Mouse (Mus musculus) layer of hippocampus, adult 9-10 months (tissue): ENCODE results near the gene Sobp.

Source experiments
- DNase-seq: peaks from one replicate; pipeline ENCODE4 v3.0.0; 2022; ENCODE audit warnings: low spot score

The Sobp gene

DNA sequence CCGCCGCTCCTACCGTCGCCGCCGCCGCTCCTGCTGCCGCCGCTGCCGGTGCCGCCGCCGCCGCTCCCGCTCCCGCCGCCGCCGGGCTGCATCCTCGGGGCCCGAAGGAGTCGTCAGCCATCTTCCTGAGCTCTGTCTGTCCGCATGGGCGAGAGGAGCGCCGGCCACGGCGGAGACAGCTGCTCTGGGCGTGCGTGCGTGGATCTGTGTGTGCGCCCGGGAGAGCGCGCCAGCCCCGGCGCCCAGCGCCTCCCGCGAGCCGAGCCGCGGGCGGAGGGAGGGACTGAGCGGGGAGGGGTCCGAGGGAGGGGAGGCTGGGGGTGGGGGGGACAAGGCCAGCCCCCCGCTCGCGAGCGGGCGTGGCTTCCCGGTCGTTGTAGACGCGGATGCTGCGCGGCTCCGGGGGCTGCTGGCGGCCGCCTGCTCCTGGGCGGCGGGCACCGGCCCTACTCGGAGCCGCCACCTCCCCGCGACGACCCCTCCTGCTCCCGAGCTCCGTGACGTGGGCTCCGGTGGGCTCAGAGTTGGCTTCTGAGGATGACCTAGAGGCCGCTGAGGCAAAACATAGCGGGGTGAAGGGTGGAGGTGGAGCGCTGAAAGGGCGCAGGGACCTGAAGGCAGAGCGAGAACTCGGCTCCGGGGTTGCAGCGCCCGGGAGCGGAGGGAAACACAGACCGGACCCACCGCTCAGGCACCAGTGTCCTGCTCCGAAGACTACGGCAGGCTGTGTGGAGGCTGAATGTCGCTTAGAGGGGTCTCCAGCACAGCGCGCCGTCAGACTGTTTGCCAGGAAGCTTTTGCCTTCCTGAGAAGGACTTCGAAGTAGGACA lies at the start of gene Sobp, which contains the start of gene 9030612E09Rik:
Sobp (minus strand) TSS at position 205 of the 830 bp plus-strand sequence.
9030612E09Rik (plus strand) TSS at position 379 of the 830 bp plus-strand sequence.
- DNase-seq: no peak

GRCm38 (mm10) chr10:43223391-43223790 lies 49.1 kb upstream of the Sobp start:
- no peak for DNase-seq

DNA sequence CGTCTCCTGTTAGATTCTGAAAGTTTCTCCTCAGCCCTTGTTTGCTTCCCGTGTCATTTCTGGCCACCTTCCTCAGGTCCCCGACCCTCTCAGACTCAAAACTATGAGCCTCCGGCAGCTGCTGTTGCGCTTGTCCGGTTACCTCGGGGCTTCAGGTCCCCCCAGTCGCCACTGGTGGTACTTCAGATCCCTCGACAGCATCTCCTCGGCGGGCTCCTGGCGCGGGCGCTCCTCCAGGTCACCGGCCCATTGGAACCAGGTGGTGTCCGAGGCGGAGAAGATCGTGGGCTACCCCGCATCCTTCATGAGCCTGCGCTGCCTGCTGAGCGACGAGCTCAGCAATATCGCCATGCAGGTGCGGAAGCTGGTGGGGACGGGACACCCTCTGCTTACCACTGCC lies 47.3 kb upstream of the Sobp start:
- DNase-seq: no peak

GRCm38 (mm10) chr10:43220910-43221625 lies 46.7 kb upstream of the Sobp start, which contains the start of gene Pdss2:
Gene Pdss2, plus strand, starts transcription at chr10:43221486.
- DNase-seq: peak; percentile 90

GRCm38 (mm10) chr10:43220479-43220878 lies 46.1 kb upstream of the Sobp start:
- DNase-seq: no peak

DNA sequence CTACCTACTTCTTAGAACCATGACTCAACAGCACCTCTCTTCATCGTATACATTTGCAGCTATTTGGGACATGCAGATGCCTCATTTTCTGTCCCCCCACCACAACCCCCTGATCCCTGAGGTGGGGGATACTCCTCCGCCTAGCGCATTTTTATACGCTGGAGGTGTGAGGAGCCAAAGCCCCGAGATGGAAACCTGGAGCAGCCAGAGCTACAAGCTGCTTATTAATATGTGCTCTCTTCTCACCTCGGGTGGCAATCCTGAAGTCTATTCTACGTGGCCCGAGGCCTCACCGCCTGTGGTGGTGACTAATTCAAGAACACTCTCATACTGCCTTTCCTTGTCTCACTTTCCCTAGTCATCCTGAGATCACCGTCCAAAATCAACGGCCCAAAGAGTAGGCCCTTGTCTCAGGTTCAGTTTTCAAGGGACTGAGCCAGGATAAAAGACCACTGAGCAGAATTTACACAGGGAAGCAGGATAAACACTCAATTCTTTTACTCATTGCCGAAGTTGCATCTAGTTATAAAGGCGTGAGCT lies 43.1 kb upstream of the Sobp start:
- no peak for DNase-seq

- DNase-seq: no peak
Observed at GRCm38 (mm10) chr10:43211866-43212265, 37.5 kb upstream of the Sobp start.

- DNase-seq: no peak
Observed at GRCm38 (mm10) chr10:43203865-43204264, 29.5 kb upstream of the Sobp start.

DNA sequence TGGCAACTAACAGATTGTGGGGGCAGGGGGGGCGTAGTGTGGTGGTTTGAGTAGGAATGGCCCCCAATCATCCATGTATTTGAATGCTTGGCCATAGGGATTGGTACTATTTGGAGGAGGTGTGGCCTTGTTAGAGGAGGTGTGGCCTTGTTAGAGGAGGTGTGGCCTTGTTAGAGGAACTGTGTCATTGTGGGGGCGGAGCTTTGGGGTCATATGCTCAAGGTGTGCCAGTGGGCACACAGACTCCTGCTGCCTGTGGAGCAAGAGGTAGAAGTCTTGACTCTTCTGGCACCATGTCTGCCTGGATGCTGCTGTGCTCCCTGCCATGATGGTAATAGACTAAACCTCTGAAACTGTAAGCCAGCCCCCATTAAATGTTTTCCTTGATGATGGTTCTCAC lies 25.9 kb upstream of the Sobp start:
- DNase-seq: no peak

DNA sequence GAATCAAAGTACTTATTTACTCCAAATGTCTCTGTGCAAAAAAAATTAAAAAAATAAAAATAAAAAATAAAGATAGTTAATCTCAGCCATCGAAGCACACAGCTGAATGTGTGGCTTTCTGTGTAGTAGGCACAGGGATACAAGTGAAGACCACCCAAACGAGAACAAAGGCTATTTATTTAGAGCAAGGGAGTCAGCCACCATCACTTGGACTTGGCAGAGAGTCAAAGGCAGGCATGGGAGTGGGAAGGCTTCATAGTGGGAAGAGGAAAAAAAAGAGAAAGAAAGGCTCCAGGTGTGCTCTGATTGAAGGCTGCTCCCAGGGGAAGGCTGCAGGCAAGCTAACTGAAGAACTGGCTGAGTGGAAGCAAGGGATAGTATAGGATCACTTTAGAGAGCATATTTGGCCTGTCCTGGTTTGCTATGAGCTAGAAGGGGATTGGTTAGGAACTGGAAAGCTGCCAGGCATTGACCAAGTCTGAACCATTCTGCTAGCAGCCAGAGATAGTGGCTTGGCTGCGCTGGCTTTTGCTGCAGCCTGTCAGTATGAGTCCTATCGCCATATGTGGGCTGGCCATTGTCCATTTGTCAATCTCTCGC lies 6.1 kb upstream of the Sobp start:
- DNase-seq: no peak

DNA sequence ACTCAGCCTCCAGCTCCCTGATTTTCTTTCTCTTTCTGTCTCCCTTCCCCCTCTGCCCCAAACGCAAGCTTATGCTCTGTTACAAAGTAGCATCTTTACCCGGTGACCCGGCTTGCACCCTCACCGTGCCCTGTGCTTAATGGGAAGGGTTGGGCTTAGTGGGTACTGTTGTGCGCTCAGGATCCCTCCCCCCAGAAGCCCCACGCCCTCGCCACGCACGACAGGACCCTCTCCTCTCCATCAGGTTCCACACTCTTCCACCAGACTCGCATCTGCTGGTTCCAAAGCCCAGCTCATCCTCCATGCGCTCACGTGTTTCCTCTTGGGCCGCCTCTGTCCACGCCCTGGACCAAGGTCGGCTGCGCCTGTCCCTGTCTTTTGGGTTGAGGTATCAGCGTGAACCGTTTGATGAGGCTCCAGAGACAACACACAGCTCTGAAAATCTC lies 849 bp upstream of the Sobp start:
- DNase-seq: no peak

DNA sequence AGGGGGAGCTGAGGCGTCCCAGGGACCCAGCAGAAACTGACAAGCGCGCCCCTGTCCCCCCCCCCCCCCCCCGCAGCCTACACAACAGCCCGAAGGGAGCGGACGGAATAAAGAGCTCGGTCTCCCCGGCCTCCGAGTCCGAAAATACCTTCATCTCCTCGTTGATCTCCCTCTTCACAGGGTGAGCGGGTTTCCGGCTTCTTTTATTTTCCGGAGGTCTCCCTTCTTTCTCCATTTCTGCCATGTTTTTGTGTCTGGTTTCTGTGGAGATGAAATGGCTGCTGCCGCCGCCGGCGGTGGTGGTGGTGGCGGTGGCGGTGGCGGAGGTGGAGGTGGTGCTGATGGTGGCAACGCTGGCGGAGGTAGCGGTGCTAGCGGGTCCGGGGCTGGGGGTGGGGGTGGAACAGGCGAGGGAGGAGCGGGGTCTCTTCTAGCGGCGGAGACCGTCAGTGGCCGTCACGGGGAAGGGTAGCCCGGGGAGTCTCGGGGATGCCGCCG lies 453 bp downstream of the Sobp start:
- DNase-seq: no peak

- DNase-seq: no peak
Observed at GRCm38 (mm10) chr10:43173141-43173827, 1.0 kb downstream of the Sobp start.

- no peak for DNase-seq
Observed at GRCm38 (mm10) chr10:43172554-43172953, 1.8 kb downstream of the Sobp start.

GRCm38 (mm10) chr10:43172066-43172465 lies 2.3 kb downstream of the Sobp start:
- DNase-seq: no peak

DNA sequence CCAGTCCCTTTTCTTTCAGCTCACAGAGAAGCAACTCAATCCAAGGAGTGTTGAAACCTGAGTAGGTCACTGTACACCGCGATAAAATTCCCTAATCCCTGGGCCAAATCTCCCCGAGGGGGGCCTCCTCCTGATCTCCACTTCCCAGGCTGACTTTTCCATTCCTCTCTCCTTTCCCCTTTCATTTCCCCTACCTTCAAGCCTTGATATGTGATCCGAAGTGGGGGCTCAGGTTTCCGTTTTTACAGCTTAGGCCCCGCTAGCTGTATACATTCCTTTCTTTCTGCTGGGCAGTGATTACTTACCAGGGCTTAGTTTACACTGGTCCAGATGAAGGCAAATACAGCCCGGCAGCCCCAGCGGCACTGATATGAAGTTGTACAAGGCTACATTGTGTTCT lies 3.2 kb downstream of the Sobp start:
- DNase-seq: no peak

GRCm38 (mm10) chr10:43168847-43169246 lies 5.5 kb downstream of the Sobp start:
- no peak for DNase-seq

GRCm38 (mm10) chr10:43166817-43167216 lies 7.5 kb downstream of the Sobp start:
- no peak for DNase-seq

- DNase-seq: no peak
Observed at GRCm38 (mm10) chr10:43166146-43166545, 8.2 kb downstream of the Sobp start.

DNA sequence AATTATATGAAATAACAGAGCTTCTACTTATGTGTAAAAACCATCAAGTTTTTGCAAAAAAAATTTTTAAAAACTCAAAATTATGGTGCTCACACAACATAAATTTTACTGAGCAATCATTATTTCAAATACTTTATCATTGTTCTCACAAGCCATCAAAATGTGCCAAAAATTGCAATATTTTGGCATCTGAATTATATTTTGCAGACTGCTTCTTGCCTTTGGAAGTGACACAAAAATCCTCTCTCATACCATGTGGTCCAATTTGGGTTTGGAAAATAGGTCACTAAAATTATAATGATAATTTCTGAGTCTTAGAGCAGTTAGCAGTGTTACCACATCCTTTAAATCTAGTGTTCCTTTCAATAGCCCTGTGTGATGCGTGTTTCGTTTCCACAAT lies 9.9 kb downstream of the Sobp start:
- DNase-seq: no peak

DNA sequence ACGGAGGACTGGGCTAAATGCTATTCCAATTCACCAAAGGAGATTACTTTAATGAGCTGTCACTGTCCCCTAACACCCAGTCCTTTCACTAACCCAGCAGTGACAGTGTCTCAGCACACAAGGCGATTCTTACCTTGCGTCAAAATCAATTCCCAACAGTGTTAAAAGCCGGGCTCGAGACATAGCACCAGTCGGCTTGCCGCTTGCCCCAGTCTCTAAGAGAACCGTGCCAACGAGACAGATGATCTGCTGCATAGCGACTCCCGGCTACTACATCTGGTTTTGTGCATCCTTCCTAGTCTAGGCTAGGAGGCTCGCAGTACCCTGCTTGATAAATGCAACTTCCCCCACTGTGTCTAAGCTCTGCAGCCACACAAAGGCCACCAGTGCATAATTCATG lies 12.0 kb downstream of the Sobp start:
- no peak for DNase-seq

GRCm38 (mm10) chr10:43159333-43159732 lies 15.0 kb downstream of the Sobp start:
- DNase-seq: no peak
